Mouse (Mus musculus): ENCODE data around the gene Ggact.
A peak's percentile ranks its signal among the peaks of the same experiment; 100 is the strongest.

Ggact gene

DNA sequence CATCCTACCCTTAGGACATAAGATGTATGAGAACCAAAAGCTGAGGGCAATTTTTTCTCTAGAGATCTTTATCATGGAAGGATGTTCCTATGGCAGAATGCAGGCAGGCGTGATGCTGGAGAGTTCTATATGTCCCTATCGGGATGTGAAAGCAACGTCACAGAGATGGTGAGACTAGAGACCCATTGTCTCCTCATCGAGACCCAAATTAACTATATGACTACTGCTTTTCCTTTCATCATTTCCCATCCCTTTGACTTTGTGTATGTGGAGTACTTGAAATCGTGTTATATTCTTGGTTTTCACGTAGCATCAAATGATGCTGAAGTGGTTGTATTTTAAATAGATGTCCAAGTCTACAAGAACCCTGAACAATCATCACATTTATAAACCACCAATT, at the start of gene Ggact:
Gene Ggact (minus strand): TSS at position 101 of the 400 bp plus-strand sequence.
- no peak for DNase-seq (ENCODE audit: low spot score in 2 of 2)

DNA sequence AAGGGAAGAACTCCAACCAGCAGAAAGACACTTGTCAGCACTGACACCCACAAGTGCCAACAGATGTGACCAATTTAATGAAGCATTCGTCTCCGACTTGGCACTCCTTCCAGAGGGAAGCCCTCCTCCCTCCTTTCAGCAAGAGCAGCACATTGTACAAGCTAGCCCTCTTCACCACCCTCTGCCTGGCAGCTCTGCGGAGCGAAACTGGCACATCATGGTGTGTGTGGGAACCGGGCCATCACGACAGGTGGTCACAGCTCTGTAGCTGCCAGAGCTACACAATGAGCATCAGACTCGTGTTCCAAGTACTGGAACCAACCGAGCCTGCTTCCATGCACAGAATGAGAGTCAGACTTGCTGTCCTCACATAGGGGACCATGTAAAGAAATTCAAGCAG, 44.4 kb upstream of the Ggact start:
- peak; percentile 82 to 87 for DNase-seq (ENCODE audit: low spot score in 2 of 2)

DNA sequence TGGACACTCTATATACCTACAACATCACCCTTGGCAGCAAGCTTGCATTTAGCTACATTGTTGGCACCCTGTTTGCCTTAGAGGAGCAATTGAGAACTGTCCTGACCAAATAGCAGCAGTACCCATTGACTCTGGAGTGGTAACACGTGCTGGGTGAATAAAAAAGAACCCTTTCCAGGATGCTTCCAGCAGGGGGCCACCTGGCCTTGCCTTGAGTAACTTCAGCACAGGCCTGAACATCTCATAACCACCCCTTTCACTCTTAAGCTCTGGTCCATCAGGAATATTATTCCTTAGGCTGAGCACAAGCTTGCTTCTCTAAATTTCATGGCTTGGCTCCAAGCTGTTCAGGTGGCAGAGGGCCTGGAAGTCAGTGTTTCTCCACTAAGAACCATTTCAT, 39.8 kb upstream of the Ggact start:
- peak; percentile 44 to 59 for DNase-seq (ENCODE audit: low spot score in 2 of 2)

DNA sequence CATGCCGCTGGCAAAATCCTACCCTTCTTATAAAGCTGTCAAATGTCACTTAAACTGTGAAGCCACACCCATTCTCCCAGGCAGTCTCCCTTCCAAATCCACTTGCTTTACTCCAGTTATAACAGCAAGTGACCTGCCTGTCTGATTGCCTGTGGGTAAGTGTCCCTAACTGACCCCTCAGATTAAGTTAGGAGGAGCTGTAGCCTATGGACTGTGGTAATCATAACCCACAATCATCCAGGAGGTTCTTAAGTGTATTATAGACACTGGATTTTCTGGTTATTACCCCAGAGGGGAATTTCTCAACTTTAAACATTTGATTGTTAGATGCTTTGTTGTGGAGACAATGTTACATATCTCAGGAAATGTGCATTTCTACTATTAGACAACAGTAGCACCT, 39.0 kb upstream of the Ggact start:
- DNase-seq (ENCODE audit: low spot score in 2 of 2) = no peak

DNA sequence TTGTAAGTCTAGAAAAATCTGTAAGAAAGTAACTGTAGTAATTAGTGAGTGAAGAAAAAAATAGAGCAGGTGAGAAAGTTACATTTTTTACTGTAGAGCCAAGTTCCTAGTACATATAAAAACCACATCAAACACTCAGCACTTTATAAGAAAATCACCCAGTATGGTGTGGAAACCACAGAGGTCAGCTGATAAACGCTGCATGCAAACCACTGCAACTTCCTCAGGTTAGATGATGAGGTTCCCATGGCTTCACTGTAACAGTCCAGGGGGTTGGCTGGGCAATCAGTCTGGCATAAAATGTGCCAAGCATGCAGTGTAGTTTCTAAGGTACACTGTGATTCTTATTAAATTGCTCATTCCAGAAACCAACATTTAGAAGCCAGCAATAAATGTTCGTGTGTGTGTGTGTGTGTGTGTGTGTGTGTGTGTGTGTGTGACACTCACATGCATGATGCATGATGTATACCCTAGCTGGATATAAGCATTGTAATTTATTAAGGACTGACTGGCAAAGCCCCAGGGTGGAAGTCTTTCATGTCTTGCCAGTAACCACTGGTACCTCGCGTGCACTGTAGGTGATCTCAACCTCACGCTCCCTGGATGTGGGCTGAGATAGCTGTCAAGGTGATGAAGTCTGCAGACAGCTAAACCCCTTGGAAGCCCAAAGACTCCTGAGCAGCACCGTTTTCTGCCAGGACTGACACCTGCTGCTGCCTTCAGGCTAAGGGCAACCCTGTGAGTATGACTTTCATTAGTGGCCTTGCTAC, 38.3 kb upstream of the Ggact start:
- no peak for DNase-seq (ENCODE audit: low spot score in 2 of 2)

DNA sequence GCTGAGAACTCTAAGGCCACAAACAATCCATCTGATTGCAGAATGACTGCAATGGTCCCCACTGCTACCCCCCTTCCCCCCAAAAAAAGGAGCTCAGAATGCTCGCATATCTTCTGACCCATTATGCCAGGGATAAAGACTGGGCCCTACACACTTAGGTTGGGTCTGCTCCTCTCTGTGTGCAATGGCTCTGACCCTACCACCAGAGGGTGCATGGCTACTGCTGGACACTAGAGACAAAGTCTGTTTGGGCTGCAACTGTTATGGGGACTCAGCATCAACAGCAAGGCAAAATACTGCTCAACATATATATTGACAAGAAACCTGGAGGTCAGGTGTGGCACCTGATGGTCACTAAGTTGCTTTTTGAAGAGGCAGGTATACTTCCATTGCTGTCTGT, 37.4 kb upstream of the Ggact start:
- DNase-seq (ENCODE audit: low spot score in 2 of 2) = no peak

DNA sequence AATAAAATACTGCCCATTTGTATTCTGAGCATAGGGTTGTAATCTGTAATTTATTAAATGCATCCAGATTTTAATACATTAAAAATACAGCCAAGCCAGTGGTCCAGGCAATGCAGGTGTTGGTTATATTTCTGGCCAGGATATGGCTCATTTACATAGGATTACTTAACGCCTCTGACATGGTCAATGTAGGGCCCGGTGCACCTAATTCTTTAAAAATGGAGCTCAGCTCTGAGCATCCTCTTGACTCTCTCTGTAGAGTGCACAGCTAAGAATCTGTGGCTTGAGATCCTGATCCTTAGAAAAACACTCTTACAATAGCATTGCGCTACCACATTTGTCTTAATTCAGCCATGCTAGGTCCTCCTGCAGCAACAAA, 29.9 kb upstream of the Ggact start:
- DNase-seq (ENCODE audit: low spot score in 2 of 2) = no peak

DNA sequence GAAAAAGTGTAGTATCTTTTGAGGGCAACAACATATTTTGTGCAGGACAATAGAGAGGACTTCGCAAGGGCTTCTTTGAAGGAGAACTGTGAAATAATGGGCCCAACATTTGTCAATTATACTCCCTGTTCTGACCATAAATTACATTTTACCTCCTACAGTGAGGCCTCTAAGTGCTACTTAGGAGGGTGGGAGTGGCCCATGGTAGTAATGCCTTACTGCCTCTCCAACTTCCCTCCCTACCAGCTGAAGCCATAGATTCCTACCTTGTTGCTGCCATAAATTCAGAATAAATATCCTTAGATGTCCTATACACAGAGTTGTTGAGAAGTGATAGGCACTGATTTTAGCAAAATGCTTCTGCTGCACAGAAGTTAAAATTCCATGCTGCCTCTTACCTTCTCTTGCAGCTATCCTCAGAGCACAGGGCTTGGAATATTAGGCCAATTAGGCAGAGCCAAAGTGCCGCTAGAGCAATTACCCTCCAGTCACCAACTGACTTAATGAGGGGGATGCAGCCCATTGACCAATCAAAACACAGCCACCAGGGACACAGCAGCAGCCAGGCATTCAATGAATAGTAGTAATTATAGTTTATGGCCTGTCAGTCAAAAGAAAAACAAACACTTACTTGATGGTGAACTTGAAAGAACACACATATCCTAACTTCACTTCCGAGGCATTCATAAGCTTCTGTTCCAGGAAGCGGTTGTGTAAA, 29.4 kb upstream of the Ggact start:
- DNase-seq (ENCODE audit: low spot score in 2 of 2) = no peak

DNA sequence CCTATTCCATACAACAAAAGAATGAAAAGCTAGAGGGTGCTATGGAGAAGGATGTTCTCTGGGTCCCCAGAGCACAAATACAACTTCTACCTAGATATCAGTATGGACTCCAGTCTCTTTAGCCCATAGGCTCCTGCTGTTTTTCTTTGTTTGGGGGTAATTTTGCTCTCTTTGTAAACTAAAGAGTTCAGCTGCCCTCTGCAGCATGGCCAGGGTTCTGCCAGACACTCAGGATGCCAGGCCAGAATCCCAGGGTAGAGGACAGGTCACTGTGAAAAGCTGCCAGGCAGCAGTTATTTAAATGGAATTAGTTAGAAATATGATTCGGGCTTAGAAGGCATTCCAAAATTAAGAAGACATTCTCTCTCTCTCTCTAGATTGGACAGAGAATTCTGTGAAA, 22.9 kb upstream of the Ggact start:
- no peak for DNase-seq (ENCODE audit: low spot score in 2 of 2)

DNA sequence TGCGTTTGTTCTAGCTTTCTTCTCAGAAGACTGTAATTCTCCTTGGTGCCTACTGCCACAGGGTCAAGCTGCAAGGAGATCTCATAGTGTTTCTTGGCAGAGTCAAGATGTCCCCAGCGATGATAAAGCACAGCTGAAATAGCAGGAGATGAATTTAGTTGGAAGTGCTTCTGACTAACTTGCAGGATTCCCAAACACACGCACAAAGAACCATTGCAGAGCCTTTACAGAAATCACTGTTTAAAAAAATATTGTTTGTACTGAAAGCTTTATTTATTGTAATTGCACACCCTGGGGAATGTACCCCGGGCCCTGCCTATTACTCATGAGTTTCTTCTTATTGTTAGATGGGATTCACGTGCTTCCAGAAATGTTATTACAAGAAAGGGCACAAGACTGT, 6.5 kb upstream of the Ggact start:
- no peak for DNase-seq (ENCODE audit: low spot score in 2 of 2)

DNA sequence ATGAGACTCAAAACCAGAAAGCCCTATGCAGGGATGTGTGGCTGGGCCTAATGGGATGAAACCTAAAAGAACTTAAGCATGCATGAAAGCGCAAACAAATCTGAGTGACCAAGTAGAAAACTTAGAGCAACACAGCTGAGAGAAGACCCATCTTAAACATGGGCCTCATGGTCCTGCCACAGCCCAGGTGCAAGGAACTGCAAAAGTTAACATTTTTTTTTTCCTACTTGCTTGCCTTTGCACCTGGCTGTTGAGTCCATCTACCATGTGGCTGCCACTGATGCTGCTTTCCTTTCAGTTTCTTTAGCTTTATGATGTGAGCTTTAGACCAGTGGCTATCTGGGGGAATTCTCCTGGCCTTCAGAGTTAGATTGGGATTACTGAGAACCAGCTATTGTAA, 4.1 kb upstream of the Ggact start:
- no peak for DNase-seq (ENCODE audit: low spot score in 2 of 2)

DNA sequence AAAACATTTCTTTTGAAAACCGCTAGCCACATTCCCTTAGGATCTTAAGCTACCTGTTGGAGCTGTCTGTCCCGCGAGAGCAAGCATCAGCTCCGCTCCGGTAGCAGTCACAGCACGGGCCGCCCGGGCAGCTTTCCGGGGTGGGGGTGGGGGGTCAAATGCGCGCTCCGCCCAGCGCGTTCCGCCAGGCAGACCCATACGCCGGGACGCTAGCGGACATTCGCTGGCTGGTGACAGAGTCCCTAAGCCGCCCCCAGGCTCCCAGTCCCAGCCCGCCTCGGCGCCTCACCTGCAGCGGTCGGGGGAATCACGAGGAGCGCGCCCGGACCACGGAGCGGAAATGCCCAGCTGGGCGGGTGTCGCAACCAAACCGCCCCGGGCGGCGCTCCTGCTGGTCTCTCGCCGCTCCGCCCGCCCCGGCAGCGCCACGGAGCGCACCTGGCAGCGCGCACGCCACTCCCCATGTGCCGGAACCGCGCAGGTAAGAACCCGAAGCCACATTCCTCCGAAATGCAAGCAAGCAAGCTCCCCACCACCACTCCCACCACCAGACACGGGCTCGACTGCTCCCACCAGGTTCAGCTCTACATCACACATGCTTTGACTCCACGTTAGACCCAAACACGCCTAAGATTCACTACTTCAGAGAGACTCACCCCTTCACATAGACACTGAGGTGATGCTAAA, 602 bp downstream of the Ggact start:
- DNase-seq (ENCODE audit: low spot score in 2 of 2) = peak; percentile 29 to 34

DNA sequence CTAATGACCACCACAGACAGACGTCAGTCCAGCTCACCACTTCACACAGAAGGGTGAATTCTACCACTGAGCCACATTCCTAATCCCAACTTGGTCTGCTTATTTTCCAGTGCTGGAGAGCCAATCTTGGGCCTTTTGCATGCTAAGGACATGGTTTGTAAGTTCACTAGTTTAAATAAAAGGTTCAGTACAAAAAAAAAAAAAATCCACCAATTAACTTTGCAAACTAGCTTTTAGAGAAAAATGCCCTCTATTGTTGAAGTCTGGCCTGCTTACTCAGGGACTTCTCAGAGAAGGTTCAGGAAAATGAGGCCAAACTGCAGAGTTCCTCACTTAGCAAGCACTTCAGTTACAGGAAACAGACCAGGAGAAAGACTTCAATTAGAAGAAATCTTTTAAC, 1.4 kb downstream of the Ggact start:
- no peak for DNase-seq (ENCODE audit: low spot score in 2 of 2)

DNA sequence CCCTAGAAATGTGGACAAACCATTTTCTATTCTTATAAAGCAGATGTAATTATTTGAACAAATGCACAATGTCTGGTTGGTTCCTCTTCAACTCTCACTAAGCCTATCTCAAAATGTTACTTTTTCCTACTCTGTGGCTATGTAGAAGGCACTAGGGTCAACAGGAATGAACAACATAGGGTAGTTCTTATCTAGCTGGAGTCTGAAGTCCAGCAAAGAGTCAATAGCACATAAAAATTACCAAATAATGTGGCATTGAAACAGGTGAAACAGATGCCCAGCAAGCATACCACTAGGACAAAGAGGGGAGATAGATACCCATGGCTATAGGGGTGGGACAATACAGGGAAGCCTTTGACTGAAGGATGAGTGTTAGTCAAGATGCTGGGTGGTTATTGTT, 2.3 kb downstream of the Ggact start:
- DNase-seq (ENCODE audit: low spot score in 2 of 2) = no peak

DNA sequence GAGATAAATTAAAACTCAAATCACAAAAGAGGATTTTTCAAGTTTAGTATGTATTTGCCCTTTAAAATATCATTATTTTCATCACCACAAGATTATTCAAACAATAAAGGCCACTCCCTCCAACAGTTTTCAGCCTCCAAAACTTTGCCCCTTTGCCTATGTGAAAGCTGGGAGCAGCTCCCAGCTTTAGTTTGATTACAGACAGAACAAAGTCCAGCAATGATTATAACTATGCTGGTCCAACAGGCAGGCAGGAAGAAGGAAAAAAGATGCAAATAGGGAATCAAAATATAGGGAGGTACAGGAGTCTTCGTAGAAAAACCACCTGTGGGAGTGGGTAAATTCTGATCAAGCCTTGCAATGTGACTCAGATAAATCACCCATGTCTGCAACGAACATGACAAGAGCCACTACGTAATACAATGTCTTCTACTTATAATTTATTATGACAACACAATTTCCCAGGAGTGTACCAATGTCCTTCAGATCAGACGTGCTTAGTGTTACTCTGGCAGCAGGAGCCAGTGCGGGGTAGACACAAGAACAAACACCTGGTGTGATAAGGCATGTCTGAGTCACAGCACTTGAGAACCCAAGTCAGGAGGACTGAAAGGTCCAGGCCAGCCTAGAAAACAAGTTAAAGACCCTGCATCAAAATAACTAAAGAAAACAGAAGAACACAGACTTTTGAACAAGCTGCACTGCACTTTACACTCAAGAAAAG, 4.0 kb downstream of the Ggact start:
- DNase-seq (ENCODE audit: low spot score in 2 of 2) = no peak

DNA sequence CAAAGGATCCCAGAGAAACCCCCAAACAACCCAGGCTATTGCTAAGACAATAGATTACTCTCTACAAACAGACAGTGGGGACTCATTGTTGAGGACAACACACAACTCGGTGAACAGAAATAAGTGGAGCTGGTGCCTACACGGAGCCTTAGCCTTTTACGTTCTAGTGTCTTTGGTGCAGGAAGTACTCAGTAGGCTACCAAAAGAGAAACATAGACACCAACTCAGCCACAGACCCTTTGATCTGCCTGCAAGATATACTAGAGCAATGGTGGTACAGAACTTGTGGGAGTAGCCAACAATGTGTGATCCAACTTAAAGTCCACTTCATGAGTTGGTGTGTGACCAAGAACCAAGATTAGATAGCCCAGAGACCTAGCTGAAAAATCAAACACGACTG, 5.5 kb downstream of the Ggact start:
- DNase-seq (ENCODE audit: low spot score in 2 of 2) = no peak

DNA sequence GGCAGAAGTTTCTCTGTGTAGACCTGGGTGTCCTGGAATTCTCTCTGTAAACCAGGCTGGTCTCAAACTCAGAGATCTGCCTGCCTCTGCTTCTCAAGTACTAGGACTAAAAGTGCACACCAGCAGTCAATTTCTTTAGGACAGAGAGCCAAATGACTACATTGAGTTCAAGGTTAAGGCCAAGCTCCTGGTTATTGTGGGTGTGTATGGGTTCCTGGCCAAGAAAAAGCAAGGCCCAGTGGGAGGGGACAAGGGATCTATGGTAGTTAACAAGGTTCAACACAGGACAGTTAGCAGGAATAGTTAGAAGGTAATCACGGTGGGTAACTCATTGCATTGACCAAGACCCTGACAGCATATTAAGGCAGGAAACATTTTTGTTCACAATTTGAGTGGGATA, 8.6 kb downstream of the Ggact start:
- DNase-seq (ENCODE audit: low spot score in 2 of 2) = no peak

DNA sequence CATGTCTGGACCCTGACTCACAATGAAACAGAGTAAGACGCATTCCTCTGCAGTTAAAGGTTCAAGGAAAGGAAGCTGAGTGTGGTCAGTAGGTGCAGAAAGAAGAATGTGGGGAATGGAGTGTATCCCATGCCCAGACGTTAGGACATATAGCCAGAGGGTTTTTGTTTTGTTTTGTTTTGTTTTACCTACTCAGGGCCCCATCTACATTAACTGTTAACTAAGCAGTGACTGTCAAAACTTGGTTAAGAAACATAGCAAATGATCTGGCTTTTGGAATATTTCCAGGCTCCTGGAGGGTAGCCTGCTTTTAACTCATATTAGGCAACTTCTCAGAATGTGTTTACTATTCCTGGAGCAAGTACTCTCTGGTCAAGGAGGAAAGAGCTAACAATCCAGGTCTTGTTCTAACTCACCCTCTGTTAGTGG, 9.6 kb downstream of the Ggact start:
- no peak for DNase-seq (ENCODE audit: low spot score in 2 of 2)

DNA sequence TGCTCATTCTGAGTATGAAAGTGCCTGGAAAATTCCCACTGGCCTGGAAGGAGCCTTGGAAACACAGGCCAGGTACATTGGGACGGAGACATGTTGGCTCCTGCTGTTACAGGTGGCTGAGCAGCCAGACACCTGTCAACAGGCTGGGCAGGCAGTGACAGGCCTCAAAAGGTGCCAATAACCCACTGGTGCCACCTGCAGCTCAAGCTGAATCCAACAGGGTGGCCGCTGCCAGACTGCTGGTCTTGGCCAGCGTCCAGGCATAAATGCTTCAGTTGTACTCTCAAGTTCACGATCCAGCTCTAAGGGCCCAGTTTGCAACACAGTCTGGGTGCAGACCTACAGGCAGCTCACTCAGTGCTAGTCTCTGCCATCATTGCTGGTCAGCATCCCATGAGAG, 10.7 kb downstream of the Ggact start:
- peak; percentile 19 to 32 for DNase-seq (ENCODE audit: low spot score in 2 of 2)

DNA sequence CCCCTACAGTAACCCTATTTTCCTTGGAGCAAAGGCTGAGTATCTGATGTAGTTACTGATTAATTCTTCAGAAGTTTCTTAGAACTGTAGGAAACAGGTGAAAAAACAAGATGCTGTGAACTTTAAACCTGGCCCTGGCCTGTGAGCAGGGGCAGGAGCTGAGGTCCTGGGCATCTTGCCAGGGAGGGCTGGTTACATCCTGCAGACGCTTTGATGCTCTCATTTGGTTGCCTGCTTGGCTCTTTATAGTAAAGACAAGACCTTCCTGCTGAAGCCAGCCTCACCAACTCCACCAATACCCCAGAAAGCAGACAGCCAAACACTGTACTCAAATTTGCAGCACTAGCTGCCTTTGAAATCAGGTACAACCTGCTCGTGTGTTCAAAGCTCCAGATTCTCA, 11.4 kb downstream of the Ggact start:
- DNase-seq (ENCODE audit: low spot score in 2 of 2) = no peak

DNA sequence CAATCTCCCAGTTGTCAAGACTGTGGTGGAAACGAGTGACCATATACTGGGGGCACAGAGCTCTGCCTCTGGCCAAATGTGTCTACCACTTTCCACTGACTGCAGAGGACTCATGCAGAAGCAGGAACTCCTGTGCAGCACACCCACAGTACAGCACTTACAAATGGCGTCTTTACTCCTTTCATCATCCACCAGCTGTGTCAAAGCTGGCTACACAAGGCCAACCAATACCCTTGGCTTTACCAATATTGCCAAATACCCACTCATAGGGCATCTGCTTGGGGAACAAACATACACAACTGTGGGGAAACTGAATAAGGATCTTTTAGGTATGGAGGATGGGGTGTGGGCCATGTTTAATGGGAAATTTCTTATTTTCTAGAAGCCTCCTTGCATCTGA, 11.8 kb downstream of the Ggact start:
- no peak for DNase-seq (ENCODE audit: low spot score in 2 of 2)

DNA sequence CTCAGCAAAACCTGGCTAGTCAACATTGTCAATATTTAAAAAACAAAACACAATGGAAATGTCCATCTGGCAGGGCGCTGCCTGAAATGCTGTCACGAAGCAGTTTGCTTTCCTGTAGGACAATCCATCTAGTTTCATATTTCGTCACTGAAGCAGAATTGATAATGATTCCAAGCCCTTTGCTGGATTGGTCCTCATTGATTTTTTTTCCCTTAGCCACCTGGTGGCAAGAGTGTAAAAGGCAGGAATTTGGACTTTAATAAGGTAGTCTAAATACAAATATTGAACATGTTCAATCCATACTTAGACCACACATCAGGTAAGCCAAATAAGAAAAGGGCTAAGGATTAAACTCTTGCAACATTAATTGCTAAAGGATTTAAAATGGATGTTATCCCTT, 12.4 kb downstream of the Ggact start:
- DNase-seq (ENCODE audit: low spot score in 2 of 2) = no peak
